Mouse (Mus musculus) stomach, postnatal 0 days (tissue): Measurements from ENCODE around the gene Rfc1.
"Not testable (repeated sequence)": the region's sequence is repeated elsewhere in the genome, so short reads cannot be mapped to it uniquely, and the experiment has no call there.

ENCODE experiments used
- CTCF ChIP-seq: IDR thresholded peaks from 2 replicates; pipeline ENCODE4 v1.5.1; 2016; ENCODE audit warnings: antibody characterized with exemption, low read depth, mild to moderate bottlenecking, moderate library complexity
- EP300 ChIP-seq: optimal IDR thresholded peaks from 2 replicates; pipeline ENCODE3; 2016; ENCODE audit warnings: antibody characterized with exemption

DNA sequence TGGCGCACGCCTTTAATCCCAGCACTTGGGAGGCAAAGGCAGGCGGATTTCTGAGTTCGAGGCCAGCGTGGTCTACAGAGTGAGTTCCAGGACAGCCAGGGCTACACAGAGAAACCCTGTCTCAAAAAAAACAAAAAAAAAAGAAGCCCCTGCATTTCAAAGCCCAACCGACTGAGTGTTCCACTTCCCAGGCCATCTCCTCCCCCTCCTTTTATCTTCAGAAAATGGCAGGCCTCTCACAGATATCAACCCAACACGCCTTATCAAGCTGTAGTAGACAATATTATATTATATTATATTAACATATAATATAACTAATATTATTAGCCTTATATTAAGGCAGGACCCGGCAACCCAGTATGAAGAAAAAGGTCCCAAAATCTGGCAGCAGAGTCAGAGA is 46.5 kb downstream of the Rfc1 start:
- TF ChIP-seq CTCF, EP300: not testable (repeated sequence)
